22 mouse cellular contexts compared by ENCODE assay signal in the genomic region with DNA sequence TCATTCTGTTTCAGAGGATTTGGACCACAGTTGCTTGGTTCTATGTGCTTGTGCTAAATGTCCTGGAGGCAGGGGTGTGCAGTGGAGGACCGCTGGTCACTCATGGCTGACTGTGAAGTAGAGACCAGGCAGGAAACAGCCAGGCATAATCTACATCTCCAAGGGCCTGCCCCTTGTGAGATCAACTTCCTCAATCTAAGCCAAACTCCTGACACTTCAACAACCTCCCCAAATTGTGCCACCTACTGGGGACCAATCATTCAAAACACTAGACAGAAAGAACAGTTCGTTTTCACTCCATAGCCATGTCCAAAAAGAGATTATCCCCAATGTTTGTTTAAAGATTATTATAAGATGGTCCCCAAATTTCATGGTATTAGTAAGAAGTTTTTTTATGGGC. TPM values are rescaled to one million over a fixed set of nuclear protein-coding genes. Genes with fewer than 3 reads are reported as not detected.
A peak's percentile ranks its signal among the peaks of the same experiment; 100 is the strongest.
DNase-seq lines count a peak whose midpoint lies in the region; ATAC-seq and TF ChIP-seq lines count a peak whose summit lies in the region.
"Had no signal": no experiment of that assay in that cellular context is flagged by ENCODE, and none has a peak within 500 bp of the region (broad histone marks: within the 10 kb centered on the region; RNA-seq: fewer than 3 reads in every experiment).

No protein-coding gene starts in this region.

- H3K9me3 ChIP-seq in forebrain, postnatal 0 days (ENCODE audit: low read length) = no peaks in the 10 kb centered on the region
- no peaks in the 10 kb centered on the region for H3K9me3 ChIP-seq in forebrain, embryonic 10.5 days
- H3K9me3 ChIP-seq in liver, postnatal 0 days (ENCODE audit: low read length) = no peaks in the 10 kb centered on the region
- H3K9me3 ChIP-seq in liver, embryonic 11.5 days (ENCODE audit: control insufficient read depth, low read length) = no peaks in the 10 kb centered on the region
- H3K9me3 ChIP-seq: forebrain, embryonic 13.5 days; limb, embryonic 13.5 days; neural tube, embryonic 12.5 days; stomach, embryonic 15.5 days had no signal

- H3K27me3 ChIP-seq in forebrain, postnatal 0 days (ENCODE audit: insufficient read depth, low read length) = no peaks in the 10 kb centered on the region
- no peaks in the 10 kb centered on the region for H3K27me3 ChIP-seq in forebrain, embryonic 10.5 days (ENCODE audit: poor library complexity, severe bottlenecking)
- no peaks in the 10 kb centered on the region for H3K27me3 ChIP-seq in liver, postnatal 0 days (ENCODE audit: insufficient read depth, low read length)
- H3K27me3 ChIP-seq in liver, embryonic 11.5 days (replicated peaks; ENCODE audit: control insufficient read depth, insufficient read depth, low read length) = no peaks in the 10 kb centered on the region
- H3K27me3 ChIP-seq: limb, embryonic 13.5 days; neural tube, embryonic 12.5 days; stomach, embryonic 15.5 days had no signal

- no peak for DNase-seq in forebrain, postnatal 0 days
- no peak for DNase-seq in forebrain, embryonic 10.5 days (ENCODE audit: extremely low spot score, low spot score)
- no peak for DNase-seq in liver, postnatal 0 days
- DNase-seq in liver, embryonic 11.5 days (ENCODE audit: low spot score) = no peak
- peak; percentile 60 for DNase-seq in A20 (ENCODE audit: low read depth, low spot score)
- DNase-seq in lung, postnatal 36 days = peak; percentile 32
- DNase-seq in embryo, embryonic 9.5 days (ENCODE audit: extremely low spot score) = no peak
- no peak for DNase-seq in adrenal gland, adult 2 months
- DNase-seq: adrenal gland, postnatal 36 days; cerebellum, adult 18-20 months; cerebellum, postnatal 25 days; gastrocnemius, postnatal 25 days; kidney, adult 18-20 months; right cerebral cortex, postnatal 14 days; spleen, adult 18-20 months; thymus, adult 2 months had no signal

- no peak overlapping the region for H3K27ac ChIP-seq in forebrain, postnatal 0 days (ENCODE audit: low read depth, low read length)
- H3K27ac ChIP-seq in forebrain, embryonic 10.5 days = no peak overlapping the region
- no peak overlapping the region for H3K27ac ChIP-seq in liver, postnatal 0 days (ENCODE audit: low read depth)
- H3K27ac ChIP-seq in liver, embryonic 11.5 days (ENCODE audit: low read depth, low read length) = no peak overlapping the region
- H3K27ac ChIP-seq: forebrain, embryonic 13.5 days; limb, embryonic 13.5 days; liver, embryonic 14.5 days; neural tube, embryonic 12.5 days; stomach, embryonic 15.5 days had no signal

- H3K36me3 ChIP-seq in forebrain, postnatal 0 days (ENCODE audit: insufficient read depth) = no peaks in the 10 kb centered on the region
- H3K36me3 ChIP-seq in forebrain, embryonic 10.5 days (replicated peaks) = no peaks in the 10 kb centered on the region
- H3K36me3 ChIP-seq in liver, postnatal 0 days (replicated peaks; ENCODE audit: insufficient read depth, low read length) = no peaks in the 10 kb centered on the region
- H3K36me3 ChIP-seq in liver, embryonic 11.5 days (ENCODE audit: control insufficient read depth, insufficient read depth, low read length) = no peaks in the 10 kb centered on the region
- H3K36me3 ChIP-seq: limb, embryonic 13.5 days; neural tube, embryonic 12.5 days; stomach, embryonic 15.5 days had no signal

- no peak for TF ChIP-seq EP300 in liver, postnatal 0 days (IDR thresholded peaks at IDR 0.05; ENCODE audit: low read depth)

- no peak overlapping the region for H3K4me3 ChIP-seq in forebrain, postnatal 0 days (ENCODE audit: low read depth, low read length)
- H3K4me3 ChIP-seq in forebrain, embryonic 10.5 days = no peak overlapping the region
- H3K4me3 ChIP-seq in liver, postnatal 0 days (ENCODE audit: low read depth, low read length) = no peak overlapping the region
- H3K4me3 ChIP-seq in liver, embryonic 11.5 days (ENCODE audit: low read depth, low read length) = no peak overlapping the region
- H3K4me3 ChIP-seq: forebrain, embryonic 13.5 days; limb, embryonic 13.5 days; neural tube, embryonic 12.5 days; stomach, embryonic 15.5 days had no signal

- no peak for ATAC-seq in forebrain, postnatal 0 days
- ATAC-seq in liver, postnatal 0 days = no peak
- ATAC-seq in liver, embryonic 11.5 days (replicated peaks; ENCODE audit: low FRiP score) = no peak
- ATAC-seq: forebrain, embryonic 13.5 days had no signal

- TF ChIP-seq CTCF in forebrain, postnatal 0 days (IDR thresholded peaks at IDR 0.05; ENCODE audit: low read depth) = peak; percentile 25; the same call in 1 of the 2 replicates
- TF ChIP-seq CTCF in liver, postnatal 0 days (IDR thresholded peaks at IDR 0.05; ENCODE audit: low read depth) = peak; percentile 20; the same call in 1 of the 2 replicates

- no peak overlapping the region for H3K9ac ChIP-seq in forebrain, postnatal 0 days
- no peak overlapping the region for H3K9ac ChIP-seq in liver, postnatal 0 days (replicated peaks)
- H3K9ac ChIP-seq in liver, embryonic 11.5 days (ENCODE audit: low read depth, low read length) = no peak overlapping the region
- H3K9ac ChIP-seq: forebrain, embryonic 13.5 days; limb, embryonic 13.5 days; liver, embryonic 14.5 days; neural tube, embryonic 12.5 days; stomach, embryonic 15.5 days had no signal

- no peak overlapping the region for H3K4me2 ChIP-seq in forebrain, postnatal 0 days (ENCODE audit: low read depth)
- no peak overlapping the region for H3K4me2 ChIP-seq in liver, postnatal 0 days (ENCODE audit: low read depth, low read length)
- H3K4me2 ChIP-seq in liver, embryonic 11.5 days = no peak overlapping the region
- H3K4me2 ChIP-seq: forebrain, embryonic 13.5 days; limb, embryonic 13.5 days; neural tube, embryonic 12.5 days; stomach, embryonic 15.5 days had no signal

- H3K4me1 ChIP-seq in forebrain, postnatal 0 days (ENCODE audit: insufficient read depth) = 0 out of 2 replicates have a peak, but pooled peaks cover 5% of the 10 kb centered on the region
- H3K4me1 ChIP-seq in forebrain, embryonic 10.5 days = peaks cover 29% of the 10 kb centered on the region
- 0 out of 2 replicates have a peak, but pooled peaks cover under 1% of the 10 kb centered on the region for H3K4me1 ChIP-seq in liver, postnatal 0 days (ENCODE audit: insufficient read depth)
- no peaks in the 10 kb centered on the region for H3K4me1 ChIP-seq in liver, embryonic 11.5 days (replicated peaks; ENCODE audit: control insufficient read depth, insufficient read depth, low read length)

- 62% methylated on average over 2 of the region's 2 CpGs for WGBS in forebrain, postnatal 0 days
- WGBS in forebrain, embryonic 10.5 days = 69% methylated on average over 2 of the region's 2 CpGs
- 43% methylated on average over 2 of the region's 2 CpGs for WGBS in liver, postnatal 0 days (ENCODE audit: insufficient replicate concordance)
- 49% methylated on average over 2 of the region's 2 CpGs for WGBS in liver, embryonic 11.5 days

RNA-seq across cellular contexts. Expression of a gene that starts 46.8 kb away (rescaled TPM):
- 79.2 and 95.9 TPM in 2 replicates for total RNA-seq in forebrain, postnatal 0 days (2014; rRNA removed)
- 52.6 and 60.5 TPM in 2 replicates for polyA plus RNA-seq in forebrain, postnatal 0 days (2015; fragmentation: Nextera tagmentation; extraction: Ambion mirVana)
- polyA plus RNA-seq in forebrain, embryonic 10.5 days (2016; fragmentation: Nextera tagmentation; extraction: Ambion mirVana) = 38.2 and 38.8 TPM in 2 replicates
- 4.0 TPM in 2 replicates for polyA plus RNA-seq in liver, postnatal 0 days (2015; fragmentation: Nextera tagmentation; extraction: Ambion mirVana)
- 14.6 and 17.0 TPM in 2 replicates for polyA plus RNA-seq in liver, embryonic 11.5 days (2014; fragmentation: Nextera tagmentation; extraction: Ambion mirVana)
- total RNA-seq in adrenal gland, adult 2 months (2021) = 100 to 1,000 TPM; 148 to 210 TPM
- polyA plus RNA-seq in adrenal gland, adult 2 months (2012; rRNA removed) = 35.7 and 66.2 TPM in 2 replicates
- total RNA-seq: MEL had no signal

Comparison
In these comparisons a context has a peak if more than half of its experiments do, and no peak if none do; other contexts are left out.
1. DNase-seq: peak in A20 (single experiment) and lung, postnatal 36 days (single experiment); none in forebrain, postnatal 0 days (single experiment), forebrain, embryonic 10.5 days (single experiment), liver, postnatal 0 days (single experiment), liver, embryonic 11.5 days (single experiment), embryo, embryonic 9.5 days (single experiment) and adrenal gland, adult 2 months (single experiment).